Mouse (Mus musculus): ENCODE data around the gene Nckap5. TPM values are rescaled to one million over a fixed set of nuclear protein-coding genes. Genes with fewer than 3 reads are reported as not detected.

Nckap5 gene
- polyA plus RNA-seq, 1 experiment: 0.09 TPM

DNA sequence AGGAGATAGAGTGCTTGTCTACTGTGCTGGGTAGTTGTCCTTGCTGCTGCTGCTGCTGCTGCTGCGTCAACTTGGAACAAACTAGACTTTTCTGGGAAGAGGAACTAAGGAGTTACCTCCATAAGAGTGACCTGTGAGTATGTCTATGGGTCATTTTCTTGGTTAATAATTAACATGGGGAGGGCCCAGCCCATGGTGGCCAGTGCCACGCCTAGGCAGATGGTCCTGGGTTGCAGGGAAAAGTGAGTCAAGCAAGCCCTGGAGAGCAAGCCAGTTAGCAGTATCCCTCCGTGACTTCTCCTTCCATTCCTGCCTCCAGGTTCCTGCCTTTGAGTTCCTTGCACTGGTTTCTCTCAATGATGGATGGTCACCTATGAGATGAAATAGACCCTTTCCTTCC is 80.4 kb downstream of the Nckap5 start:
- no peaks in the 10 kb centered on the region; the same call in 1 of the 2 replicates for H3K27me3 ChIP-seq (ENCODE audit: control insufficient read depth, insufficient read depth, low read length, poor library complexity, severe bottlenecking)
- no peak overlapping the region for H3K9ac ChIP-seq (ENCODE audit: low read depth, poor library complexity, severe bottlenecking)
- no peak overlapping the region for H3K4me3 ChIP-seq (ENCODE audit: low read depth, low read length)
- H3K9me3 ChIP-seq (replicated peaks; ENCODE audit: control insufficient read depth, insufficient read depth, low read length, poor library complexity, severe bottlenecking): no peaks in the 10 kb centered on the region
- no peaks in the 10 kb centered on the region for H3K36me3 ChIP-seq (ENCODE audit: control insufficient read depth, insufficient read depth, low read length, poor library complexity, severe bottlenecking)
- TF ChIP-seq POLR2A (IDR thresholded peaks at IDR 0.05; ENCODE audit: insufficient read depth, low read length) (no peak), CTCF (IDR thresholded peaks at IDR 0.05; ENCODE audit: low read depth, low read length) (no peak), EP300 (IDR thresholded peaks at IDR 0.05; ENCODE audit: insufficient read depth, low read depth, low read length) (no peak)
- H3K4me1 ChIP-seq (ENCODE audit: control insufficient read depth, insufficient read depth, low read length): no peaks in the 10 kb centered on the region
- no peak overlapping the region for H3K27ac ChIP-seq (ENCODE audit: insufficient read depth, low read length)

DNA sequence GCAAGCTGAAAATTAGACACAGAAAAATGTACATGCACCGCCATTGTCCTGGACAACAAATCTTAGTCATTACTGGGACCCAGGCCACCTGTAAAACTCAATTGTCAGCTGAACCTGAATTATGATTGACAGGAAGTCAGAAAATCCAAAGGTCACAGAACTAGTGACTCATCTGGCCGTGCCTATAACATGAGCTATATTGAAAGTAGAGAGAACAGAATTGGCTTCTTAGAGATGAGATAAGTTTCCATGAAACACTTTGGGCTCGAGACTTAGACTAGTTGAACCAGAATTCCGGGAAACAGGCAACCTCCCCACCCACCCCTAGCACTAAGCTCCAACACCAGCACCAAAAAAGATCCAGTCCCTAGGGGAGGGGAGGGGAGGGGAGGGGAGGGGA is 82.7 kb downstream of the Nckap5 start:
- H3K9ac ChIP-seq (ENCODE audit: low read depth, poor library complexity, severe bottlenecking): no peak overlapping the region
- no peak overlapping the region for H3K27ac ChIP-seq (ENCODE audit: insufficient read depth, low read length)
- no peak overlapping the region for H3K4me3 ChIP-seq (ENCODE audit: low read depth, low read length)
- no peaks in the 10 kb centered on the region for H3K36me3 ChIP-seq (ENCODE audit: control insufficient read depth, insufficient read depth, low read length, poor library complexity, severe bottlenecking)
- no peaks in the 10 kb centered on the region for H3K9me3 ChIP-seq (replicated peaks; ENCODE audit: control insufficient read depth, insufficient read depth, low read length, poor library complexity, severe bottlenecking)
- TF ChIP-seq EP300 (IDR thresholded peaks at IDR 0.05; ENCODE audit: insufficient read depth, low read depth, low read length): no peak
- H3K27me3 ChIP-seq (ENCODE audit: control insufficient read depth, insufficient read depth, low read length, poor library complexity, severe bottlenecking): no peaks in the 10 kb centered on the region; the same call in 1 of the 2 replicates
- H3K4me1 ChIP-seq (ENCODE audit: control insufficient read depth, insufficient read depth, low read length): no peaks in the 10 kb centered on the region

DNA sequence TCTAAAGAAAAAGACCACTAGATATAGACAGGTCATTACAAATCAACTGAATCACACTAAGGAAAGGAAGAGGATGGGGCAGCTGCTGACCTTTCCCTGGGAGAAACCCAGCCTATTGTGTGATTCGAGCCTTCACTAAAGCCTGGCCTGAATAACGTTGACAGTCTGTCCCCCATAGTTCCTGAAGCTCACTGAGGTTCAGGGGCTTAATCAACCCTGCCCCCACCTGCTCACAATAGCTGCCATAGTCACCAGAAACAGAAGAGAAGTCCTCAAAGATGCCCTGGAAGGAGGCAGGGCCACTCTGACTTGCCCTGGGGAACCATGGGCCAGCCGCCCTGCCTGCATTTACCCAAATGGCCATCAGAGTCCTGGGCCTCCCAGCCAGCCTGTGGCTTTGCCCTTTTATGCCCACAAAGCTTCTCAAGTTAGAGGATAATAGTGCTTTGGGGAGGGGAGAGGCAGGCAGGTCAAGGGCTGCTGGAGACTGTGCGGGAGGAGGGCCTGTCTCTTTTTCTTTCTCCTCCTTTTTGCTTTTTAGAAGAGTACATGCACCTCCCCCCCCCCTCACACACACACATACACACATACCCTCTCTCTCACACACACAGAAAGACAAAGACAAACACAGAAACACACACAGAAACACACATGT is 85.0 kb downstream of the Nckap5 start:
- no peaks in the 10 kb centered on the region; the same call in 1 of the 2 replicates for H3K27me3 ChIP-seq (ENCODE audit: control insufficient read depth, insufficient read depth, low read length, poor library complexity, severe bottlenecking)
- TF ChIP-seq CTCF (IDR thresholded peaks at IDR 0.05; ENCODE audit: low read depth, low read length) (no peak), EP300 (IDR thresholded peaks at IDR 0.05; ENCODE audit: insufficient read depth, low read depth, low read length) (no peak), POLR2A (IDR thresholded peaks at IDR 0.05; ENCODE audit: insufficient read depth, low read length) (no peak)
- H3K9ac ChIP-seq (ENCODE audit: low read depth, poor library complexity, severe bottlenecking): no peak overlapping the region
- H3K4me1 ChIP-seq (ENCODE audit: control insufficient read depth, insufficient read depth, low read length): no peaks in the 10 kb centered on the region
- no peaks in the 10 kb centered on the region for H3K36me3 ChIP-seq (ENCODE audit: control insufficient read depth, insufficient read depth, low read length, poor library complexity, severe bottlenecking)
- H3K4me3 ChIP-seq (ENCODE audit: low read depth, low read length): no peak overlapping the region
- H3K27ac ChIP-seq (ENCODE audit: insufficient read depth, low read length): no peak overlapping the region
- no peaks in the 10 kb centered on the region for H3K9me3 ChIP-seq (replicated peaks; ENCODE audit: control insufficient read depth, insufficient read depth, low read length, poor library complexity, severe bottlenecking)

DNA sequence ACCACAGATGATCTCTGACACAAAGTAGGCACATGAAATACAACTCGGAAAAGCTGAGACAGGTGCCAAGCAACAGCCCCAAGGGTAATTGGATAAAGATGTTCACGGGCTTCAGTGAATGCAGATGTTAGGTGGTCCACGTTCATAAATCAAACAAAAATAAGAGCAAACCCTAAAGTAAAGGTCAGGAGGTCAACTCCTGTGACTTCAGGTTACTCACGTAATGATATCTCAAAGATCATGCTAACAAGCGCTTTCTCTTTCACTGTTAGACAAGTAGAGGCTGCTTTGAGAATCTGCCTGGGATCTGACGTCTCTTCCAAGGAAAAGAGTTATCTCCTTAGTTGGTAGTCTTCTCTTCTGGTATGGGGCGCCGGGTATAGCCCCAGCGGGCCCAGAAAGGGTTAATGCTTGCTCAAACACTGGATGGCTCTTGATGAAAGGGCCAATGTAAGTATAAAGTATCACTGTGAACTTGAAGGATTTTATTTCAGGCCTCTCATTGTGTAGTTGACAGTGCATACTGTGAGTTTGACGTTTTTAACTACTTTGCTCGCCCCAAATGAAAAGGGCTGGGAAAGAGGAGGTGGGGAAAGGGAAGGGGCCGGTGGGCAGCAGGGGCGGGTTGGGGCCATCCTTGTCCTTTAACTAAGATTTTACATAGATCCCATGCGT is 85.8 kb downstream of the Nckap5 start:
- no peaks in the 10 kb centered on the region for H3K4me1 ChIP-seq (ENCODE audit: control insufficient read depth, insufficient read depth, low read length)
- H3K36me3 ChIP-seq (ENCODE audit: control insufficient read depth, insufficient read depth, low read length, poor library complexity, severe bottlenecking): no peaks in the 10 kb centered on the region
- TF ChIP-seq EP300 (IDR thresholded peaks at IDR 0.05; ENCODE audit: insufficient read depth, low read depth, low read length) (no peak), POLR2A (IDR thresholded peaks at IDR 0.05; ENCODE audit: insufficient read depth, low read length) (no peak), CTCF (IDR thresholded peaks at IDR 0.05; ENCODE audit: low read depth, low read length) (no peak)
- no peaks in the 10 kb centered on the region for H3K9me3 ChIP-seq (replicated peaks; ENCODE audit: control insufficient read depth, insufficient read depth, low read length, poor library complexity, severe bottlenecking)
- H3K9ac ChIP-seq (ENCODE audit: low read depth, poor library complexity, severe bottlenecking): no peak overlapping the region
- H3K27ac ChIP-seq (ENCODE audit: insufficient read depth, low read length): no peak overlapping the region
- no peak overlapping the region for H3K4me3 ChIP-seq (ENCODE audit: low read depth, low read length)
- no peaks in the 10 kb centered on the region; the same call in 1 of the 2 replicates for H3K27me3 ChIP-seq (ENCODE audit: control insufficient read depth, insufficient read depth, low read length, poor library complexity, severe bottlenecking)

DNA sequence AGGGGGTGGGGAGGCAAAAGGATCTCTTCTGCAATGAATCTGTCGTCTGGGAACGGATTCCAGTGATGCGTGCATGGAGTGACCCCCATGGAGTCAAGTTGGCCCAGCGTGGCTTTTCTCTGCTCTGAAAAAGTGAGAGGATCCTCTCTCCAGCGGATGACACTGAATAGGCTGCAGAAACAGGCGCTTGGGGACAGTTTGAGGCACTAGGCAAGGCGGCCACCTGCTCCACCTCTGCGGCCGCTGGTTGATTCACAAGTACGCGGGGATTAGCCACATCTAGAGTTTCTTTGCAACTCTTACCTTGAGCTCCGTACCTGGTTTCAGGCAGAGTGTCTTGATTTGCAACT is 92.3 kb downstream of the Nckap5 start:
- H3K36me3 ChIP-seq (ENCODE audit: control insufficient read depth, insufficient read depth, low read length, poor library complexity, severe bottlenecking): no peaks in the 10 kb centered on the region
- 0 out of 2 replicates have a peak, but pooled peaks cover 3% of the 10 kb centered on the region for H3K9me3 ChIP-seq (replicated peaks; ENCODE audit: control insufficient read depth, insufficient read depth, low read length, poor library complexity, severe bottlenecking)
- H3K4me1 ChIP-seq (ENCODE audit: control insufficient read depth, insufficient read depth, low read length): no peaks in the 10 kb centered on the region
- no peak overlapping the region for H3K27ac ChIP-seq (ENCODE audit: insufficient read depth, low read length)
- no peak overlapping the region for H3K9ac ChIP-seq (ENCODE audit: low read depth, poor library complexity, severe bottlenecking)
- no peak overlapping the region for H3K4me3 ChIP-seq (ENCODE audit: low read depth, low read length)
- TF ChIP-seq CTCF (IDR thresholded peaks at IDR 0.05; ENCODE audit: low read depth, low read length): no peak
- TF ChIP-seq POLR2A (IDR thresholded peaks at IDR 0.05; ENCODE audit: insufficient read depth, low read length): no peak
- TF ChIP-seq EP300 (IDR thresholded peaks at IDR 0.05; ENCODE audit: insufficient read depth, low read depth, low read length): no peak
- no peaks in the 10 kb centered on the region for H3K27me3 ChIP-seq (ENCODE audit: control insufficient read depth, insufficient read depth, low read length, poor library complexity, severe bottlenecking)

DNA sequence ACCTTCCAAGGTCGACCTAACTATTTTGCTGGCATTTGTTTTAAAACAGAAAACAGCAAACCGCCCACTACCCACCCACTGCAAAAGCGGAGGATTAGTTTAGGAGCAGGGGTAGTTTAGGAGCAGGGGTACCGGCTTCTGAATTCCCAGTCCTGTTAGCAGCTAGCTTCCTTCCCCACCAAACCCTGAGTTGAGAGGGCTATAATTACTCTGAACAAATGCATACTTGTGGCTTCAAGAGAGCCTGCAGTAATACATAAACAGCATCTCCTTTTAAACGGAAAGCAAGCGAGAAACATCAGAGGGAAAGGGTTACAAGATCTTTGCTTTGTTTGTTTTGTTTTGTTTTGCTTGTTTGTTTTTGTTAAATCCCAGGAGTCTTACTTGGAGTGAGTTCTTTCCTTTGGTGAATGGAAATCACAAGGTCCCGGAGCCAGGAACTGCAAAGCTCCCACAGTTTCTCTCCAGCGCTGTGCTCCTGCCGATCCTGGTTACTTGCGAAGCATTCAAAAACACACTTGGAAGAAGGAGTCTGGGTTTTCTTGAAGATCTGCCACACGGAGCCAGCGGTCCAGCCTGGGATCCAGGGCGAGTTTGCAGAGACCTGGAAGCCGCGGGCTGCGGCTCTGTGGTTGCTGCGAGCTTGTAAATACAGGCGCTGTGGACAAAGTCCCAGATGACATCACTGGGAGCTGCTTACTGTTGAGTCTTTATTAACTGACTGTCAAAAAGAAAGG is 92.9 kb downstream of the Nckap5 start:
- TF ChIP-seq POLR2A (IDR thresholded peaks at IDR 0.05; ENCODE audit: insufficient read depth, low read length) (no peak), EP300 (IDR thresholded peaks at IDR 0.05; ENCODE audit: insufficient read depth, low read depth, low read length) (no peak), CTCF (IDR thresholded peaks at IDR 0.05; ENCODE audit: low read depth, low read length) (no peak)
- Histone ChIP-seq H3K27ac (ENCODE audit: insufficient read depth, low read length) (no peak overlapping the region), H3K4me3 (ENCODE audit: low read depth, low read length) (no peak overlapping the region), H3K27me3 (ENCODE audit: control insufficient read depth, insufficient read depth, low read length, poor library complexity, severe bottlenecking) (no peaks in the 10 kb centered on the region), H3K9me3 (replicated peaks; ENCODE audit: control insufficient read depth, insufficient read depth, low read length, poor library complexity, severe bottlenecking) (0 out of 2 replicates have a peak, but pooled peaks cover 3% of the 10 kb centered on the region), H3K9ac (ENCODE audit: low read depth, poor library complexity, severe bottlenecking) (no peak overlapping the region), H3K36me3 (ENCODE audit: control insufficient read depth, insufficient read depth, low read length, poor library complexity, severe bottlenecking) (no peaks in the 10 kb centered on the region), H3K4me1 (ENCODE audit: control insufficient read depth, insufficient read depth, low read length) (no peaks in the 10 kb centered on the region)

All from ES-Bruce4 (cell line).